Mouse (Mus musculus) thymus, adult 2 months (tissue): ENCODE measurements around the gene Bphl.

ENCODE experiments used
- CTCF ChIP-seq: fragments of 200-500 bp; IDR thresholded peaks from 2 replicates; pipeline ENCODE4 v1.5.1; 2012; ENCODE audit warnings: mild to moderate bottlenecking, control low read depth, low read length, moderate library complexity, borderline replicate concordance; ENCODE audit not compliant: control insufficient read depth, poor library complexity, insufficient read depth; ENCODE audit errors: extremely low read depth
- POLR2A ChIP-seq: fragments of 200-500 bp; IDR thresholded peaks from 2 replicates; pipeline ENCODE4 v1.6.1; 2012; ENCODE audit warnings: mild to moderate bottlenecking, low read length, control low read depth, moderate library complexity; ENCODE audit not compliant: control insufficient read depth, poor library complexity, insufficient read depth; ENCODE audit errors: extremely low read depth

DNA sequence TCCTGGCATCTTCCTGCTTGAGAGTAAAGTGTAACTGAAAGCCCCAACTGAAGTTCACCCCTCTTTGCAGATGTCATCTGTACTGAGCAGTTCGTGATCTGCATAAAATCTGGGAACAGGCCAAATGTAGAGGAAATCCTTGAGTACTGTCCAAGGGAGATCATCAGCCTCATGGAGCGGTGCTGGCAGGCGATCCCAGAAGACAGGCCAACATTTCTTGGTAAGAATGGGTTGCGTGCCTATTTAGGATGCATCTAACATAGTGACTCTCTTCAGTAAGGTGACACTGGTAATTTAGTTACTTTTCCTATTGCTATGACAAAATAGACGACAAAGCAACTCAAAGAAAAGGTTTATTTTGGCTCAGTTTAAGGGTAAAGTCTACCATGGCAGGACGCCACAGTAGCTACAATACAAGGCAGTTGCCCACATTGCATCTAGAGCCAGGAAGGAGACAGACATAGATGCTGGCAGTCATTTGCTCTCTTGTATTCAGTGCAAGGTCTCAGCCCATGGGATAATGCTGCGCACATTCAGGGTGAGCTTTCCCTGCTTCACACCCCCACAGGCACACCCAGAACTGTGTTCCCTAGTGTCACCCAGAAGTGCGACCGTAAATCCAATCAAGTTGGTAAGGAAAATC lies 20.3 kb upstream of the Bphl start:
- TF ChIP-seq CTCF (no peak), POLR2A (no peak)
